Mouse (Mus musculus): ENCODE measurements at regions not wholly inside any gene's neighbourhood (a gene's known extent, or its start where the extent isn't known, plus 50 kb on each side); places are given as distances from the start of the nearest gene placed in this dataset.
A peak's percentile ranks its signal among the peaks of the same experiment; 100 is the strongest.

DNA sequence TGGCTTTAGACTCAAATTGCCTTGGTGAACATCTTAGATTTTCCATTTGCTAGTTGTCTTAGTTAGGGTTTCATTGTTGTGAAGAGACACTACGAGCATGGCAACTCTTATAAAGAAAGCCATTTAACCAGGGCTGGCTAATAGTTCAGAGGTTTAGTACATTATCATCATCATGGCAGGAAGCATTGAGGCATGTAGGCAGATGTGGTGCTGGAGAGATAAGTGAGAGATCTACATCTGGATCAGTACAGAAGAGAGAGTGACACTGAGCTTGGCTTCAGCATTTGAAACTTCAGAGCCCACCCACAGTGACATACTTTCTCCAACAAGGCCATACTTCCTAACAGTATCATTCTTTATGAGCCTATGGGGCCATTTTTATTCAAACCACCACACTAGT, 127.3 kb upstream of the Opcml start:
- Histone ChIP-seq H3K4me1 (replicated peaks) (peaks cover 8% of the 10 kb centered on the region), H3K4me3 (no peak overlapping the region), H3K9ac (no peak overlapping the region), H3K9me3 (no peaks in the 10 kb centered on the region), H3K27me3 (no peaks in the 10 kb centered on the region), H3K4me2 (no peak overlapping the region), H3K27ac (replicated peaks) (no peak overlapping the region), H3K36me3 (no peaks in the 10 kb centered on the region)
- WGBS: 90% methylated on average over 1 of the region's 1 CpGs
- ATAC-seq (ENCODE audit: low read depth): no peak

DNA sequence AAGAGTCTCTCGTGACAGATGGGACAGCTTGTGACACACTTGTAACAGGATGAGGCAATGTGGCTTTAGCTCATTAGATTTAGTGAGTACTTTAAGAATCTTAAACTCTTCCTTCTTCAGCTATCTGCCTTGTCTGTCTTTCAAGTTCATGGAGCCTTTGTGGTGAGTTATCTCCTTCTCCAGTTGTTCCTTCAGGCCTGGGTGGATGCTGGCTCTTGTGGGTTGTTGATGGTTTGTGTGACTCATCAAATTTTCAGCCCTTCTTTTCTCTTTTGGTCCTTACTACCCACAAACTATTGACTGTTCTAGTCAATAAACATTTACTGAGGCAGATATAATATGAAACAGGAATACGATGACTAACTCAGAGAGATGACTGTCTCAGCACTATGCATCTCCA, 124.9 kb upstream of the Opcml start:
- H3K4me3 ChIP-seq: no peak overlapping the region
- peaks cover 9% of the 10 kb centered on the region for H3K4me1 ChIP-seq (replicated peaks)
- H3K36me3 ChIP-seq: no peaks in the 10 kb centered on the region
- H3K27ac ChIP-seq (replicated peaks): no peak overlapping the region
- no peaks in the 10 kb centered on the region for H3K27me3 ChIP-seq
- H3K9ac ChIP-seq: no peak overlapping the region
- 97% methylated on average over 2 of the region's 2 CpGs for WGBS
- ATAC-seq (ENCODE audit: low read depth): no peak
- H3K9me3 ChIP-seq: no peaks in the 10 kb centered on the region
- no peak overlapping the region for H3K4me2 ChIP-seq

DNA sequence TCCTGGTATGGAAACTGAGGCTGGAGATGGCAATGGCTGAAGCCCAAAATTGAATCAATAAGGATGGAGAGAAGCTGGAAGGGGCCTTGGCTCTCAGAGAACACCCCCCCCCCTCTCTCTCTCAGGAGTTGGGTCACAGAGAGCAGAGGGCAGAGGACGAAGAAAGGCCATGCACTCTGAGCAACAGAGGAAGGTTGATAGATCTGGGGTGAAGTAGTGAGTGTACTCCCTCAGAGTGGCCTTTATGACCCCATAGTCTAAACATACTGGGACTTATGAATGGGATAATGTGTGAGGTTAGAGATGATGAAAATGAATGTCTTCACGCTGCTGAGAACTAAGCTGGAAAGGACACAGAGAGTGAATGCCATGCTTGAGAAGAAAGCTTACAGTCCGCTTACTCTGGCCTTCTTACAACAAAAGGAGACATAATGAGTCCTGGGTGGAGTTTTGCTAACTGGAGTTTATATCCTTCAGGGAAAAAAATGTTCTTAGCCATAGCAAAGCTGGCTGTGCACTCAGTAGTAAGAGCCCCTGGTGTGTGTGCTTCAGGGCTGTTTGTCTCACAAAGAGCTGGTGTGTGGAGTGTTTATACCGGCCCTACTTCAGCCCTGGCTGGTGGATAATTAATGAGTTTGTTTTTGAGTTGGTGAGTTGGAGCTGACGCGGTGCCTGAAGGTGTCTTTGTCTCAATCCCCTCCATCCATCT, 120.4 kb upstream of the Opcml start:
- Histone ChIP-seq H3K4me2 (no peak overlapping the region), H3K4me3 (no peak overlapping the region), H3K27me3 (no peaks in the 10 kb centered on the region; the same call in none of the 2 replicates), H3K36me3 (no peaks in the 10 kb centered on the region), H3K9ac (no peak overlapping the region), H3K4me1 (replicated peaks) (peaks cover 12% of the 10 kb centered on the region), H3K9me3 (no peaks in the 10 kb centered on the region), H3K27ac (replicated peaks) (no peak overlapping the region)
- ATAC-seq (ENCODE audit: low read depth): 0 out of 2 replicates have a peak, but pooled peaks have one; percentile 40
- 15% methylated on average over 6 of the region's 6 CpGs for WGBS

DNA sequence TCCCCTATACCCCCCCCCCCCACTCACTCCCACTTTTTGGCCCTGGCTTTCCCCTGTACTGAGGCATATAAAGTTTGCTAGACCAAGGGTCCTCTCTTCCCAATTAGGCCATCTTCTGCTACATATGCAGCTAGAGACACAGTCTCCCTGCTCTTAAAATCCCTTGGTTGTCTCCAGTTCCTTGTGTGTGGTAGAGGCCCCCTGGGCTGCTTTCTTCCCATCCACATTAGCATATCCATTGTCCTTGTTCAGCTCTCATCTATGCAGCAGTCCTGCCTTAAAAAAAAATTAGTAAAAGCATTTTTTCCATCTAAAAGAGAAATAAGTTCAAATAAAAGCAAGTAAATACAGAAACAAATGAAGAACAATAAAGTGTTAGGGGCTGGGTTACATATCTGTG, 105.2 kb upstream of the Opcml start:
- Histone ChIP-seq H3K4me2 (no peak overlapping the region), H3K9me3 (no peaks in the 10 kb centered on the region), H3K9ac (no peak overlapping the region), H3K27me3 (no peaks in the 10 kb centered on the region), H3K36me3 (no peaks in the 10 kb centered on the region), H3K4me3 (no peak overlapping the region), H3K4me1 (replicated peaks) (no peaks in the 10 kb centered on the region), H3K27ac (replicated peaks) (no peak overlapping the region)
- no peak for ATAC-seq (ENCODE audit: low read depth)

DNA sequence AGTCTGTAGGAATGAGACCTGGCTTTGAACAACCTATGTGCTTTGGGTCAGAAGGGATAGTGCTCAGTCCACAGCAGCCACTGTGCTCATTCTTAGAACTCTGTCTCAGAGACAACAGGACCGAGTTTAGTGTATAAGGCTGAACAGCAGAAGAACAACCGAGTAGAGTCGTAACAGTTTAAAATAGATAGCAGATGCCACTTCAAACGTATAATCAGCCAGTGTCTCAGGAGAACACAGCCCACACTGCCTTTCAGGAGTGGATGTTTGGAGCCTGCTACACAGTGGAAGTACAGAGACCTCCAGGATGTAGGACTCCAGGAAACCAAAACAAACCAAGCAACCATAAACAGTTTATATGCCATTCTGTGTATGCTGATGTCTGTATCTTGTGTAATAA, 99.0 kb upstream of the Opcml start:
- Histone ChIP-seq H3K4me3 (no peak overlapping the region), H3K9ac (no peak overlapping the region), H3K27me3 (no peaks in the 10 kb centered on the region), H3K4me2 (no peak overlapping the region), H3K4me1 (replicated peaks) (no peaks in the 10 kb centered on the region), H3K27ac (replicated peaks) (no peak overlapping the region), H3K36me3 (no peaks in the 10 kb centered on the region), H3K9me3 (no peaks in the 10 kb centered on the region)
- 76% methylated on average over 4 of the region's 4 CpGs for WGBS
- ATAC-seq (ENCODE audit: low read depth): no peak

DNA sequence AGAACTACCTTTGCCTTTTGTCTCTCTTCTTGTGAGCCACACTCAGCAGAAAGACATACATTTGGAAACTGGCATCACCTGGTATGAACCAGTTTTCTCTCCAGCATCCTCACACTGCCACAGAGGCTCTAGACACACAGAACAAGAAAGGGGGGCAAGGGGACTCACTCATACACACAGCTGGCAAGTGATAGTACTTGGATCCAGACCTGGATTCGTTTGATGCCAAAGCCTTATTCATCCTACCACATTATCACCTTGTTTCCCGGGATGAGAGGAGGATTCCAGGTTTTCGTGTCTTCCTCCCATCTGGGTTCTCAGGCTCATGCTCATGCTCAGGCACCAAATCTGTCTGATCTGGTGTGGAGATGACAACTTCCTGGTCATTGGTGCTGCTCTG, 97.8 kb upstream of the Opcml start:
- 91% methylated on average over 3 of the region's 3 CpGs for WGBS

DNA sequence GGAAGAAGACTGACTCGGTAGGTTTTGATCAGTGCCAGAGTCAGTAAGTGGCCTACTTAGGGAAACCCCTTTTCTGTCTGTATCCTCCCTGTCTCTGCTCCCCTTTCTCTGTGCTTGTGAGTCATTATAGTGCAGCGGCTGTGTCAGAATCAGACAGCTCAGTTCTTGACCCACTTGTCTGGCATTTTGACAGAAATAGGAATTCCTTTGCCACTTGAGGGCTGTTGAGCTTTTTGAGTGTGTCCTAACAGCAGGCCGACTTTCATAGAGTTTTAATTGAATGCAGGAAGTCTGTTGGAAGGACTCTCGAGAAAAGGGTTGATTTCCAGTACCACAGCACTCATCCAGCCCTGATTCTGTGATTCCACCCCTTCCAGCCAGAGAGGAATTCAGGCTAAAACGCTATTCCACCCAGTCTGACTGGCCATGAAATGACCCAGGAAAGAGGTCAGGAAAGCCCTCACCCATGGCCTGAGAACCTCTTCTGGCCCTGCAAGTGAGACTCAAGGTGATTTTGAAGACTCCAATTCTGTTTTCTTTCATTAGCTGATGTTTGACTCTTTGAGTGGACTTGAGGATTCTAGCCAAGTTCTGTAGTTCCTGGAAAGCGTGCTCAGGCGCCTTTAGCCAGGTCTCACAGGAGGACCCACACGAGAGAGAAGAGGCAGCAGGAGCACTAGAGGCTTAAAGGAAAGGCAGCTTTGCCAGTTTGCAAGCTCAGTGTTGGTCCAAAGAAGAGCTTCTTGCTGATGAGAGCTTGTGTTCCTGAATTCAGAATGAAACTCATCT, 95.6 kb upstream of the Opcml start:
- H3K27ac ChIP-seq (replicated peaks): no peak overlapping the region
- H3K4me3 ChIP-seq: no peak overlapping the region
- 77% methylated on average over 8 of the region's 8 CpGs for WGBS
- no peak for ATAC-seq (ENCODE audit: low read depth)
- no peaks in the 10 kb centered on the region for H3K27me3 ChIP-seq
- no peak overlapping the region for H3K9ac ChIP-seq
- no peaks in the 10 kb centered on the region for H3K9me3 ChIP-seq
- no peaks in the 10 kb centered on the region for H3K36me3 ChIP-seq
- H3K4me1 ChIP-seq (replicated peaks): no peaks in the 10 kb centered on the region
- H3K4me2 ChIP-seq: no peak overlapping the region

More for the DNA sequence above, 97.8 kb upstream of the Opcml start:
- Histone ChIP-seq H3K4me3 (no peak overlapping the region), H3K27ac (replicated peaks) (no peak overlapping the region), H3K36me3 (no peaks in the 10 kb centered on the region), H3K9ac (no peak overlapping the region), H3K4me2 (no peak overlapping the region), H3K27me3 (no peaks in the 10 kb centered on the region), H3K9me3 (no peaks in the 10 kb centered on the region), H3K4me1 (replicated peaks) (no peaks in the 10 kb centered on the region)
- ATAC-seq (ENCODE audit: low read depth): no peak

DNA sequence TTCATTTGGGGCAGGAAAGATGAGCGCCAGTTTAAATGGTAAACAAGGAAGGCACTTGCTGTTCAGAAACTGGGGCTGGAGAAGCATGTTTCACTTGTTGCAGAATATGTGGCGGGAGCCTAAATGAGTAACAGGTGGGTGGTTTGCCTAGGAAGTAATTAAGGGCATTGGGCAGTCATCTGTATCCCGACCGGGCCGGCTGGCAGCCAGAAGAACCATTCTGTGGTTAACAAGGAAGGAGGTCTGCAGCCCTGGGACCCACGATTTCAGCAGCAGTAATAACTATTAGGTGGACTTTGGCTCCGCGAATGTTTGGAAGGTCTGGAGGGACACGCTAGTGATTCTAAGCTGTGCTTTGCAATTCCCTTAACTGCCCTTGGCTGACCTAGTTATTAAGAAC, 89.0 kb upstream of the Opcml start:
- 76% methylated on average over 9 of the region's 9 CpGs for WGBS
- no peaks in the 10 kb centered on the region for H3K27me3 ChIP-seq
- H3K9me3 ChIP-seq: no peaks in the 10 kb centered on the region
- no peak overlapping the region for H3K9ac ChIP-seq
- H3K36me3 ChIP-seq: no peaks in the 10 kb centered on the region
- H3K27ac ChIP-seq (replicated peaks): no peak overlapping the region
- H3K4me2 ChIP-seq: no peak overlapping the region
- H3K4me3 ChIP-seq: no peak overlapping the region
- H3K4me1 ChIP-seq (replicated peaks): no peaks in the 10 kb centered on the region
- ATAC-seq (ENCODE audit: low read depth): no peak

DNA sequence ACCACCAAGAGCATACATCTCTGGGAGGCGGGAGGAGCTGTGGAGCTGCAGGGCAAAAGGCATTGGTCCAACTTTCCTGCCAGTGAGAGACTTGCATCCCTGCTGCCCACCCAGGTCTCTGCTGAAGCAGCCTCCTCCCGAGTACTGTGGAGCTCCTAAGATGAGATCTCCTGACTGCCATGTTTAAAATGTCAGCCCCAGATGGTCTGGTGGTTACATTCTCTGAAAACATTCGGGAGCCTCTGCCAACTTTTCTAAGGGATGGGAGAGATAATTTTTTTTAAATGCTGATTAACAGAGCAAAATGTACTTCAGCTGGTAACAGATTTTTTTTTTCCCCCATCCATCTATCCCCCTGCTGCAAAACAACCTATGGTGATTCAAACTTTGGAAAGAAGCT, 88.4 kb upstream of the Opcml start:
- no peak overlapping the region for H3K4me3 ChIP-seq
- no peaks in the 10 kb centered on the region for H3K4me1 ChIP-seq (replicated peaks)
- no peak overlapping the region for H3K27ac ChIP-seq (replicated peaks)
- H3K9ac ChIP-seq: no peak overlapping the region
- WGBS: 75% methylated on average over 3 of the region's 3 CpGs
- no peaks in the 10 kb centered on the region for H3K9me3 ChIP-seq
- H3K27me3 ChIP-seq: no peaks in the 10 kb centered on the region
- H3K4me2 ChIP-seq: no peak overlapping the region
- no peaks in the 10 kb centered on the region for H3K36me3 ChIP-seq
- ATAC-seq (ENCODE audit: low read depth): no peak

DNA sequence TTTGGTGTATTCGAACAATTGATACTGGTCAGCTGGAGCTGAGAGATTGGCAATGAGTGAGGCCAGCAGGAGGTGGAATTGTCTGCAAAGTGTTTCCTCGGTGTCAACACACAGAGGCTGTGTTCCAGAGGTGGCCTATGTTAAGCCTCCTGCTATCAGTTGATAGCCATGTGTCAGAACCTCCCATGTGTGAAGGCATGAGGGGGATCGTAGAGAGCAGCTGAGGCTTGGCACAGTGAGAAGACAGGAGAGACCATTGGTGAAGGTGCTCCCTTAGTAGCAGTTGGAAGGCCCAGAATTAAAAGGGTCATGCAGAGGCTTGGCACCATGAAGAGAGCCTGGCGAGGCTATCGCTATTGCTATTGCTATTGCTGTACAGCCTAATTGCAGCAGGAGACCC, 86.6 kb upstream of the Opcml start:
- H3K27ac ChIP-seq (replicated peaks): no peak overlapping the region
- H3K9me3 ChIP-seq: no peaks in the 10 kb centered on the region
- H3K36me3 ChIP-seq: no peaks in the 10 kb centered on the region
- H3K4me3 ChIP-seq: no peak overlapping the region
- no peak overlapping the region for H3K9ac ChIP-seq
- no peak for ATAC-seq (ENCODE audit: low read depth)
- H3K4me1 ChIP-seq (replicated peaks): no peaks in the 10 kb centered on the region
- H3K4me2 ChIP-seq: no peak overlapping the region
- WGBS: 86% methylated on average over 5 of the region's 5 CpGs
- no peaks in the 10 kb centered on the region for H3K27me3 ChIP-seq

DNA sequence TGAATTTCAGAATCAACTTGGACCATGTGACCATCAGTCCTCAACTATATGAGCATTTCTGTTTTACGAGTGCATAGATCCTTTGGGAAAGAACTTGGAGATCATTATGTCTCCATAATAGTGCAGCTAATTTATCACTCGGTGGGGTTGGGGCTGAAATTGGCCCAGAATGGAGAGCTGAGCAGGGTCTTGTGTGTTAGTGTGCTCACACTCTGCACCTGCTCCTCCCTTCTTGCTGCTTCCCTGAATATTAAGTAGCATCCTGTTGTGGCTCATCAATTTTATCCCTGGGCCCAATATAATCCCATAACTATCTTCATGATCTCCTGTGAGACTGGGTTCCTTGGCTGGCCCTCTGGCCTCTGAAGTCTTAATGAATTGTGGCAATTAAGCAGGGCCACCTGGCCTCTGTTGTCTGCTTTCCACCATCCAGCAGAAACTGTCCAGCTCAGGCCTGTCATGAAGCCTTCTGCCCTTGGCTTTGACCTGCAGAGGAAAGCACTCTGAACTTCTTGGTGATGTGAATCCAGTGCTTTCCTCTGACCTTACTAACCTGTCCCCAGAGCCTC, 66.7 kb upstream of the Opcml start:
- H3K36me3 ChIP-seq: no peaks in the 10 kb centered on the region
- H3K9ac ChIP-seq: no peak overlapping the region
- no peak overlapping the region for H3K27ac ChIP-seq (replicated peaks)
- no peak overlapping the region for H3K4me2 ChIP-seq
- no peak overlapping the region for H3K4me3 ChIP-seq
- no peaks in the 10 kb centered on the region for H3K27me3 ChIP-seq
- H3K9me3 ChIP-seq: no peaks in the 10 kb centered on the region
- H3K4me1 ChIP-seq (replicated peaks): peaks cover 14% of the 10 kb centered on the region
- peak; percentile 47; the same call in 1 of the 2 replicates for ATAC-seq (ENCODE audit: low read depth)
- WGBS: 45% methylated on average over 2 of the region's 2 CpGs

DNA sequence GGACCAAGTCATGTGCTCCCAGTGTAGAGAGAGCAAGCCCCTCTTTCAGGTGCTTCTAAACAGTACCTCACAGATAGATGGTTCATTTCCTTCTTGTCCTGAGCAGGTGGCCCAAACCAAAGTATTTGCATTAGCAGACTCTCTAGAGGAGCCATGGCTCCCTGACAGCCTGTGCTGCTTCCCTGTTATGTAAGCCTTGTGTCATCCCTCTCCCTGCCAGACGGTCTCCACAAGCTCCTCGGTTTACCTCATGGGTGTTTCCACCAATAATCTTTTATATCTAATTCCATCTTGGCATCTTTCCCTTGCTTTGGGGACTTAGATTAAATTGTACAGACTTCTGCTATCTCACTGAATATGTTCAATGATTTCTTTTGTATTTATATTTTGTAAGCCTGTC, 66.0 kb upstream of the Opcml start:
- WGBS: 77% methylated on average over 2 of the region's 2 CpGs
- no peaks in the 10 kb centered on the region for H3K27me3 ChIP-seq
- H3K36me3 ChIP-seq: no peaks in the 10 kb centered on the region
- H3K27ac ChIP-seq (replicated peaks): no peak overlapping the region
- no peak overlapping the region for H3K4me2 ChIP-seq
- no peak overlapping the region for H3K4me3 ChIP-seq
- peaks cover 20% of the 10 kb centered on the region for H3K4me1 ChIP-seq (replicated peaks)
- H3K9me3 ChIP-seq: no peaks in the 10 kb centered on the region
- H3K9ac ChIP-seq: no peak overlapping the region
- no peak for ATAC-seq (ENCODE audit: low read depth)
